Mouse (Mus musculus): Measurements from ENCODE around the gene Zc3h12b. TPM values are rescaled to one million over a fixed set of nuclear protein-coding genes. Genes with fewer than 3 reads are reported as not detected.
"Not testable (repeated sequence)": the region's sequence is repeated elsewhere in the genome, so short reads cannot be mapped to it uniquely, and the experiment has no call there.

Gene Zc3h12b
- 1 to 10 TPM in 1 of 2 experiments, under 1 TPM in 1; 0.91 to 1.1 TPM for total RNA-seq (2021)
- long read RNA-seq, experiment 1 = 0 reads
- long read RNA-seq, experiment 2 = 0 reads

DNA sequence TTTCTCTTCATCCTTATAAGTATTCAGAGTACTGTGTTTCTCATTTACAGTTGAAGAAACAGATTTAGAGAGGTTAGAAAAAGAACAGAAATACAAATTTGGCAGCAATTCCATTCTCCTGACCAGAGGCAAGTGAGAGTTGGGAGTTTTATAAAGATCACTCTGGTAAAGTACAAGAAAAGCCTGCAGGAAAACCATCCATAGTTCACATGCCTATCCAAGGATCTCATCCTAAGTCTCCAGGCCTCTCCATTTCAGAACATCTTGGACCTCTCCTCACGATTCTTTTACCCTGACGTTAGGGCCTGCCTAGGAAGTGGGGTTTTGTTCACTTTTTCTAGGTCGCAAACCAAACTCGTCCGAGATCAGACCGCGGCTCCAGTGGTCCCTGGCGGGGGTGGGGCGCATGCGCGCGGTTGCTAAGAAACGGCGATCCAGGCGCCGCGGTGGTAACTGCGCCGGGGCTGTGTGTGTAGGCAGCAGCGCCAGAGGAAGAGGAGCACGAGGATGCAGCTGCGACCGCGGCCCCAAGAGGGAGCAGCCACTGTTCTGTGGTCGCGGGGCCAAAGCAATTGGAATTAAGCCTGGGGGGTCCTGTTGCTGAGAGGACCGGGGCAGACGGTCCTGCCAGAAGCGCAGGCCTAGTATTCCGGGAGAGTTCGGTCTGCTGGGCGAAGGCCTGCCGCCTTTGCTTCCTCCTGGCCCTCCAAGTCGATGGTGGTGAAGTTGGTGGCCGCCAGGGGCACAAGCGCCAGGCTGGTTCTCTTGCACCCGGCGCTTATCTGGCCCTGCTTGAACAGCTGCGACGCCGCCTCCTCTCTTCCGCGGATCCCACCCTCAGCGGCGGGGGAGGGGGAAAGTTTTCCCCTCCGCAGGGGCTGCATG lies at the start of gene Zc3h12b:
Gene Zc3h12b (plus strand): TSS at position 452 of the 885 bp plus-strand sequence.
- intact Hi-C loops (cut with DNase I; ENCODE audit: low total_unique reads) = no loop called here
- peak; percentile 66 for DNase-seq

DNA sequence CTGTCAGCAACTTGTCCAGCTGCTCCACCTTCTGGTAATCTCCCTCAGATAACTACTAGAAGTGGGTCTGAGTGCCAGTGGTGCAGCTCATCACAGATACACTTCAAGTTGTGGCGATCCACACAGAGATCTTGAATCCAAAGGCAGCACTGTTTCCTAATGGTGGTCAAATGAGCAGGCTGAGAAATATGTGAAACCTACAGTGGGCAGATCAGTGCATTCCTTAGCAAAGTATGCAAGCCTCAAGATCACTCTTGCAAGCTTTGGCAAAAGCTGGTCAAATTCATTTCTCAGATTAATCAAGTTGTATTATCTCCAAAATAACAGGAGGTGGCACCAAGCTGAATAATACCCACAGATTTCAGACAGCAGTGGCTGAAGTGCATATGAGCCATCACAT lies 29.3 kb upstream of the Zc3h12b start:
- intact Hi-C loops (cut with DNase I; ENCODE audit: low total_unique reads) = no loop called here
- no peak for DNase-seq

DNA sequence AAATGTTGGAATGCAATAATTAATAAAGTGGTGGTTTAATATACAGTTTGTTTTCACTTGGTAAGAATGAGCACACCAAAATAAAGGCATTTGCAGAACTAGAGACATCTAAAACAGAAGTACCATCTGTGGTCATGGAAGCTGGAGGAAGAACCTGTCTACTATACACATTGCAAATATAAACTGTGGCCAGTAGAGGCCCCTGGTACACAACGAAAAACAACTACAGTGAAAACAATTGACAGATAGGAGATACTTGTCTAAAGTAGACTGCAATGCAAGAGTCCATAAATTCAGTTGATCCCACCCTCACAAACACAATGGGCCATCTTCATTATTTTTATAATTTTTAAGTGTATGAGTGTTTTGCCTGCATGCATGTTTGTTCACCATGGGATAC lies 24.4 kb upstream of the Zc3h12b start:
- intact Hi-C loops (cut with DNase I; ENCODE audit: low total_unique reads) = no loop called here
- no peak for DNase-seq

DNA sequence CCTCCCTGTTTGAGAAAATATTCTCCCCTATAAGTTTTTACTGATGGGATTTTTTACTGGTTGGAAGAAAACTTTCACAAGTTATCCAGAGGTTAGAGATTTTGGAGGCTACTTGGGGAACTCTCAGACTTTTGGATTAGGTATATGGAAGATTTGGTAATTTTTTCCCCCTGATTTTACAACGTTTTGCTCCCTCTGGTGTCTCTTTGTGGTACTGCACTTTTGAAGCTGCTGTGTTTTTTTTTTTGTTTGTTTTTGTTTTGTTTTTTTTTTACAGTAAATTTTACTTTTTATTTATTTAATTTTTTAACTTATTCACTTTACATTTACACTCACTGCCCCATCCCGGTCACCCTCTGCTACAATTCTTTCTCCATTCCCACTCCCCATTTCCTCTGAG lies 26.8 kb downstream of the Zc3h12b start:
- DNase-seq = no peak
- intact Hi-C loops (cut with DNase I; ENCODE audit: low total_unique reads) = no loop called here

DNA sequence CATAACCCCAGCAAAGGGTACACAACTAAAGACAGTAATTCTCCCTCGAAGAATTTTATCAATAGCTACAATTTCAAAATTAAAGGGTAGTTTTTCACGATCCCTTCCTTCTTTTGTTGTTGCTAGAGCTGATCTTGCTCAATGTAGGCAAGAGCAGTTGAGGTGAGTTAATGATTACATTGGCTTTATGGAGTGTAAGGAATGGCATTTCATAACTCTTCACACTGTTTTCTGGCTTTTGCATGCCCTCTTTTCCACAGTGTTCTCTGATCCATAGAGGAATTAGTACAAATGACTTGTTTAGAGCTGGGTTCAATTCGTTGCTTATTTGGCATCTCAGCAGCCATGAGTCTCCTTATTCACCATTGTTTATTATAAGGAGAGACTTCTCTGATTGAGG lies 84.4 kb downstream of the Zc3h12b start:
- no peak for DNase-seq
- intact Hi-C loops (cut with DNase I; ENCODE audit: low total_unique reads) = no loop called here

DNA sequence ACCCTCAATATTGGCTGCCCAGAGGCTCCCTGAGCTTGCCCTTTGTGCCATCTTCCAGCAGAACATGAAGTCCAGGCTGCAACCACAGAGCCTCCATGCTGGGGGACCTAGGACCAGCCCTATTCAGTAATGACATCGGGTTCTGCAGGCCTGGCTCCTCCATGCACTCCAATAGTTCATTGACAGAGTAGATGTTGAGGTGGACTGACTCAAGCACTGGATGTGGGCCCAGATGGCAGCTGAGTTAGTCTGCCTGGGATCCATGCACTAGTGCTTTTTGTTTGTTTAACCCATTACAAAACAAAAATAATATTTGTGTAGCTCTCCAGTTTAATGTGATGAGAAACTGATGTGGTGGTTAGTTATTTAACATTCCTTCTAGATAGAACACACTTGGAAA lies 90.3 kb downstream of the Zc3h12b start:
- DNase-seq = no peak
- intact Hi-C loops (cut with DNase I; ENCODE audit: low total_unique reads) = no loop called here

DNA sequence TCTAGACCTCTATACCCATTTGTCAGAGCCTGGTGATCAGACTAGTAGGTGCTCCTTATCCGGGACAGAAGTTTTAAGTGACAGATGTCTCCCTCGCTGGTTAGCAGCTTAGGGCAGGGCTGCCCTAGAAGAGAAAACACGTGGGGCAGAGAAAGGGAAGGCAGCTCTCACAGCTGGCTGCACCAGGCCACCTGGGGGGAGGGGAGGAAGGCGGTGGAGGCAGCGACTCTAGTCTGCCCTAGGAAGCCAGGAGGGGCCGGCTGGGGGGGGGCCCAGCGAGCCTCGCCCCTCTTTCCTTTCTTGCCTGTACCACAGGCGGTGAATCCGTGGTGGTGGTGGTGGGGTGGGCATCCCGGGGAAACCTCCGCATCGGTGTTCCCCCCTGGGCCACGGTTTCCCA lies 141.3 kb downstream of the Zc3h12b start:
- intact Hi-C loops (cut with DNase I; ENCODE audit: low total_unique reads) = no loop called here
- DNase-seq = no peak

DNA sequence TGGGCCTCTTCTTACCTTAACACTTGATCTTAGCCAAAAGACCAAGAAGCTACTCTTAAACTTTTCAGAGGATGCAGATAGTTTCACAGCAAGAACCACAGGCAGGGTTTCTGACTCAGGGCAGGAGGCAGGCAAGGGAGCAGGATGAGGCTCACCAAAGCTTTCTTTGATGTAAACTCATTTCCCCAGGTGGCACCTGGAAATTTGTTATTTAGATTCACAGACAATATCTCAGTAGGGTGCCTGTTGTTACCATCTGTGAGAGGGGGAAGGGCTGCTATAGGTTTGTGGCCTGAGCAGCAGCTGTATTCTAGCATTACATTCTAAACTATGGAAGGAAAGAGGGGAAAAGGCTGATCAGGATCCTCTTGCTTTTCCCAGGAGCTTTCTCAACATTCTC lies 169.6 kb downstream of the Zc3h12b start:
- DNase-seq = no peak
- intact Hi-C loops (cut with DNase I; ENCODE audit: low total_unique reads) = no loop called here

DNA sequence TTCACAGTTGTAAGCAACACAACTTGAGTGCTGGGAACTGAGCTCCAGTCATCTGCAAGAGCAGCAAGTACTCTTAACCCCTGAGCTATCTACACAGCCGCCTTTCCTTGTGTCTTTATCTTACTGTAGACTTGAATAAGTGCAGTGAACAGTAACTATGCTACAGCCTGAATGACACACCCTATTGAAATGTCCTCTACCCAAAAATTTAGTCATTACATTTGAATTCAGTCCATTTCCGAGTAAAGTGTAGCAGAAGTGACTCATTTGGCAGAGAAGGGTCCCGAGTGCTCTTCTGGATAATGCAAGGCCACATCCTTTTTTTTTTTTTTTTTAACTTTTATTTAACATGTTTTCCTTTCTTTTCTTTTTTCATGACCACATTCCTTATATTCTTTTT lies 191.2 kb downstream of the Zc3h12b start:
- no peak for DNase-seq
- intact Hi-C loops (cut with DNase I; ENCODE audit: low total_unique reads) = no loop called here

DNA sequence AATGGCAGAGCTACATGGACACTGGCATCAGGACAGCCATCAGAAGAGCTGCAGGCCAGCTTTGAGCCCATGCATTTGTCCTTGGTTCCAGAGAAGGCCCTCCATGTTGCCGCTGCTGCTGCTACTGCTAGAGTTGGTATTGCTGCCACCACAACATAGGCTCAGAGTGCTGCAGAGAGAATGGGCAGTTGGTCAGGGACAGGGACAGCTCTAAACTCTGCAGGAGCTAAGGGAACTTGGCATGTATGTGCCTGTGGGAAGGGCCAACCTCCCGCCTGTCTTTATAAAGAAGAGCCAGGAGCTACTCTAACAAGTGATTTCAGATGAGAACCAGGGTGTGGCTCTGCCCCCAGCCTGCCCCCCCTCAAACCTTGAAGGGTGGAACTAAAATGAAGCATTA lies 224.0 kb downstream of the Zc3h12b start:
- intact Hi-C loops (cut with DNase I; ENCODE audit: low total_unique reads) = no loop called here
- no peak for DNase-seq

DNA sequence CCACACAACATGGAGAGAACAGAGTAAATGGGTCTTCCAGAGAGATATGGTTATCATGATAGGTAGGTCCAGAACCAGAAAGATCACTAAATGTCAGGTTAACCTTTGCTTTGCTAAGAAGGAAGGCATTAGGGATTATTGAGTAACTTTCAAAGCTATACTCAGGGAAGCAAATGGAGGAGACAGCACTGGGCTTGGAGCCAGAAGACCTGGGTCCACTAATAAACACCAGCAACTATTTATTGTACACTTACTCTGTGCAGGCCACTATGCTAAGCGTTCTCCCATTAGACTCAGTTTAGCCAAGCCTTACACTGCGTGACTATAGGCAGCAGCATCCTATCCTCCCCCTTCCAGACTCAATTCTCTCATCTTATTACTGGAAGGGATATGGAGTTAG lies 234.0 kb downstream of the Zc3h12b start:
- no peak for DNase-seq
- intact Hi-C loops (cut with DNase I; ENCODE audit: low total_unique reads) = no loop called here

DNA sequence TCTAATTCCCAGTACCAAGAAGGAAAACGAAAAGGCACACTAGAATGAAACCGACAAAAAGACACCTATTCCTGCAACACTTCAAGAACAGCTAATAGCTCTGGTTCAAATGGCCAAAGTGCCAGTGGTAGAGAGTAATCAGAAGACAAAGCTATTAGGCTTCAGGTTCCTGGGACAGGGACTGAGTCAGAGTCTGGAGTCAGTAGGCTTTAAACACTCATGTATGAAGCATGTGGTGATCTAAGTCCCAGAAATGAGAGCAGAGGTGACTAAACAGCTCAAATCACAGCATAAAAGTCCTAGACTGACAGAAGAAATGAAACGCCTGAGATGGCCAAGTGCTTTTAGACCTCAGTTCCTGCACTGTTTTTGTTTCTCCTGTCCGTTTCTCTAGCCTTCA lies 236.7 kb downstream of the Zc3h12b start:
- intact Hi-C loops (cut with DNase I; ENCODE audit: low total_unique reads) = no loop called here
- no peak for DNase-seq

DNA sequence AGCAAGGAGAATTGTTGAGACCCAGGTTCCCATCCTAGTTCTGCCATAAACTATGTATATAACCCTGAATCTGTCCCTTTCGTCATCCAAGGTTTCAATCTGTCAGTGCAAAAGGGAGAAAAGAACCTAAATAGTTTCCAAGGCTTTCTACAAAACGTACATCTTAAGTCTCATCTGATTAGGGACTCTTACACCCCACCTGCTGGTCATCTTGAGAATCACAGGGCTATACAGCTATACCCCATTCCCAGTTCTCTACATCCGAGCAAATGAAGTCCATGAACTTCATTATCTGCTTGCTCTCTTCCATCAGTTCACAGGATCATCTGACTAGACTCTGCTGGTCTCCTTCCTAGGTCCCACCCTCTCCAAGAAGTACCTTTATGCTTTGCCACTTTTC lies 239.3 kb downstream of the Zc3h12b start:
- DNase-seq = no peak
- intact Hi-C loops (cut with DNase I; ENCODE audit: low total_unique reads) = no loop called here

DNA sequence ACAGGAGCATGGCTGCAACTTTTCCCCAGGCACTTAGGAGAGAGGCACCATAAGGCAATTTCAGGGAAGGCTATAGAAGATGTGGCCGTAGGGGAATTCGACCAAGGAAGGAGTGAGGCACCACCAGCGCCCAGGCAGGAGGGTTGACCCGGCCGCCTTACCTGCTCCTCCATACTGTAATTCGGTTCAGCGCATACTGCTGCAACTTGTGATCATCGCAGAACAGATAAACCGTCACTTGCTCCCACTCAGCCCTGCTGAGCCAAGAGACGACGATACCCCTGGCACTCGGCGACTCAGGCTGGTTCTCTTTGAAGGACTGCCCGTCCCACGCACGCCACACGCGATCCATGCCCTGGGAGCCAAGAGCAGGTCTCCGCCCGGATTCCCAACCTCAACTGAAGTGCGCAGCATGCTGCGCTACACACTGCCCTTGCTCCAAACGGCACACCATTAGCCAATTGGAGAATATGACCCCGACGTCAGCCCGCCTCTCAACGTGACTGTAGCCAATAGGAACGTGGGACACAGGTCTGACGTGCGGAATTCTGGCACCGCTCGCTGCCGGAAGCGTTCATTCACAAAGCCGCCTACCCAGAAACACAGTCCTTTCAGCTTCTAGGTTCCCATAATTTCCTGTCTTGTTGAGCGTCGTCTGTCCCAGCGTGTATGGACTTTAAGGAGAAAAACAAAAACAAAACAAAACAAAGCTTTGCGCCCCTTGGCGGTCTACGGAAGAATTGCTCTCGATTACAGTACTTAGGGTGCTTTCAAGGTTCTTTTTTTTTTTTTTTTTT lies 245.2 kb downstream of the Zc3h12b start, which contains the start of gene Las1l:
Gene Las1l (minus strand): TSS at position 466 of the 797 bp plus-strand sequence.
- intact Hi-C loops (cut with DNase I; ENCODE audit: low total_unique reads) = no loop called here
- DNase-seq = peak; percentile 87

DNA sequence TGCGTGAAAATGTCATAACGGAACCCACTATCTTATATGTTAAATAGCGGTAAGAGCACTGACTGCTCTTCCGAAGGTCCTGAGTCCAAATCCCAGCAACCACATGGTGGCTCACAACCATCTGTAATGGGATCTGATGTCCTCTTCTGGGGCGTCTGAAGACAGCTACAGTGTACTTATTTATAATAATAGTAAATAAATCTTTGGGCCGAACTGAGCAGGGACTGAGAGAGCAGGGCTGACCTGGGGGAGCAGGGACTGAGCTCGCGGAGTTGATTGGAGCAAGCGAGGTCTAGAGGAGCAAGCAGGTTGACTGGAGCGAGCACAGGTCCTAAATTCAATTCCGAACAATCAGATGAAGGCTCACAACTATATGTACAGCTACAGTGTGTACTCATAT lies 246.0 kb downstream of the Zc3h12b start:
- intact Hi-C loops (cut with DNase I; ENCODE audit: low total_unique reads); DNase-seq: not testable (repeated sequence)

DNA sequence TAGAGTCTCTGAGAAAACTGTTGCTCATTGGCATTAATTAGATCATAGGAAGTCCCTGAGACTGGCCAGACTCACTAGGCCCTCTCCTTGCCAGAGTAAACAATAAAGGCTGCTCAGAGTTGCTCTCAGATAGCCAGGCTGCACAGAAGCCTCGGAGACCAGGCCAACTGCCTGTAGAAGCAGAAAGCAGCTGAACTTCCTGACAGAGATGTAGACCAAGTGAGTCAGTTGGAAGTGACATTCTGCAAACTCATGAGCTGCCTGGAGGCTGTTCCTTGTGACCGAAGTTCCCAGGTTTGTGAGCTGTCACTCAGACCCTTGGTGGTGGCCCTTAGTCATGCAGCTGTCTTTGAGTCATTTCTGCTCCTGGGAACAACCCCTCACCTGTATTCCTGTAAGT lies 251.9 kb downstream of the Zc3h12b start:
- no peak for DNase-seq
- intact Hi-C loops (cut with DNase I; ENCODE audit: low total_unique reads) = no loop called here

DNA sequence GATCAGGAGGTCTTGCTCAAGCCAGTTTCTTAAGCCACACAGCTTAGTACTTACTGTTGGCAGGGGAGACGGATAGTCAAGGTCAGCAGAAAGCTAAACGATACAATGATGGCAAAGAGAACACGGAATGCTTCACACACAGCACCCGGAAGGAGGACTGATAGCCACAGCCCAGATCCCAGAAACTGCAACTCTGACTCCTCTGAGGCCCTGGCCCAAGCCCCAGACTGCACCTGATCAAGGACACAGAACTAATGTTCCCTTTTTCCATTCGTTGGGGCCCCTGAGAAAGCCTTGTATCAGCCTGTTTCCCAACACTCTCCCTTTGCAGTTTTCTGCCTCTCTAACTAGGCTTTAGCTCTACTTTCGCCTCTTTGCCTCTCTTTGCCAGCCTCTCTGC lies 253.6 kb downstream of the Zc3h12b start:
- intact Hi-C loops (cut with DNase I; ENCODE audit: low total_unique reads) = no loop called here
- no peak for DNase-seq

DNA sequence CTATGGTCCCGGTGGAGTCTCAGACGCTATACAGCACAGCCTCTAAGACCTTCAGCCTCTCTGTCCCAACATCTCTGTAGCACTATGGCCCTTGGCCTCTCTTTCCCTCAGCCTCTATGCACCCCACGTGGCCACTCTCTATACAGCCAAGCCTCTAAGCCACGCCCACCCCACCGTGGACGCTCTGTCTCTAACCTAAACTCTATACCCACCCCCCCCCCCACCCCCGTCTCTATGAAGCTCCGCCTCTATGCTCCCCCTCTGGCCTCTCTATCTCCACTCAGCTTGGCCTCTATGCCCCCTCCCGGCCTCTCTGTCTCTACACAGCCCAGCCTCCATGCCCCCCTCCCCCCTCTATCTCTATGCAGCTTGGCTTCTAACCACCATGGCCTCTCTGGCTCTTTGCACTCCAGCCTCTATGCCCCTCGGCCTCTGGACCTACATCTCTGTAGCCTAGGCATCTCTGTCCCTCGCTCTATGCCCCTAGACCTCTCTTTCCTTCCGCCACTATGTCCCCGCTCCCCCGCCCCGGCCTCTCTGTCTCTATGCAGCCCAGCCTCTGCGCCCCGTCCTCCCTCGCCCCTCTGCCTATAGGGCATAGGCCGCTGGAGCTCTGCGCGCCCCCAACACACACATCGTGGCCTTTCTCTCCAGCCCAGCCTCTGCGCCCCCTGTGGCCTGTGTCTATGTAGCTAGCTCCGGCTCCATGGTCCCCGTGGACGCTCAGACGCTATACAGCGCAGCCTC lies 256.5 kb downstream of the Zc3h12b start:
- no peak for DNase-seq
- intact Hi-C loops (cut with DNase I; ENCODE audit: low total_unique reads) = no loop called here

DNA sequence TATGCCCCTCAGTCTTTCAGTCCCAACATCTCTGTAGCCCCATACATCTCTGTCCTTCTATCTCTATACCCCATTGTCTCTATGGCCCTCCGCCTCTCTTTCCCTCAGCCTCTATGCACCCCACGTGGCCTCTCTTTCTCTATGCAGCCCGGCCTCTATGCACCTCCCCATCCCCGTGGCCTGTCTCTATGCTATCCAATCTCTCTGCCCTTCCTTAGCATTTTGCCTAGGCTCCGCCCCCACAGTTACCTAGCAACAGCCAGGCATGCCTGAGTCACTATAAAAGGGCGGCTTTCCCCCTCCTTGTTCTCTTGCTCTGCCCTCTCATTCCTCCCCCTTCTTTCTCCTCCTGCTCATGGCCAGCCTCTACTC lies 257.1 kb downstream of the Zc3h12b start:
- intact Hi-C loops (cut with DNase I; ENCODE audit: low total_unique reads) = no loop called here
- DNase-seq = peak; percentile 72

DNA sequence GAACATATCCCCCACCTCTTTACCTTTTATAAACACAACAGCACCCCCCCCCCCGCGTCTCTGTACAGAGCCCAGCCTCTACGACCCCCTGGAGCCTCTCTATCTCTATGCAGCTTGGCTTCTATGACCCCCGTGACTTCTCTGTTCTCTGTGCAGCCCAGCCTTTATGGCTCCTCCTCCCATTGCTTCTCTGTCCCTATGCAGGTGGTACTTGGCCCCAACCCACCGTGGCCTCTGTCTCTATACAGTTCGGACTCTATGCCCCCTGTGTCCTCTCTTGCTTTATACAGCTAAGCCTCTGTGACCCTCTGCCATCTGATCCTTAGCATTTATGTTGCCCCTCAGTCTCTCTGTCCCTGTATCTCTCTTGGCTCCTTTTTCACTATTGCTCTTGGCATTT lies 257.6 kb downstream of the Zc3h12b start:
- intact Hi-C loops (cut with DNase I; ENCODE audit: low total_unique reads) = no loop called here
- DNase-seq = no peak
